Mouse (Mus musculus) C2C12 (cell line): ENCODE data around the gene Ccdc58. TPM values are rescaled to one million over a fixed set of nuclear protein-coding genes. Genes with fewer than 3 reads are reported as not detected.
"Not testable (repeated sequence)": the region's sequence is repeated elsewhere in the genome, so short reads cannot be mapped to it uniquely, and the experiment has no call there.

Experiments
- H3K27me3 ChIP-seq: one replicate; pipeline ENCODE4 v1.6.1; 2011; ENCODE audit not compliant: control insufficient read depth, insufficient read depth, insufficient read length
- H3K36me3 ChIP-seq: one replicate; pipeline ENCODE4 v1.6.1; 2011; ENCODE audit not compliant: control insufficient read depth, insufficient read depth
- H3K4me3 ChIP-seq: one replicate; pipeline ENCODE4 v1.5.1; 2011; ENCODE audit warnings: mild to moderate bottlenecking, control low read depth; ENCODE audit not compliant: poor library complexity, insufficient read depth, severe bottlenecking
- H3K79me2 ChIP-seq: one replicate; pipeline ENCODE4 v1.6.1; 2011; ENCODE audit not compliant: control insufficient read depth, insufficient read depth
- H3K79me3 ChIP-seq: one replicate; pipeline ENCODE4 v1.6.1; 2011; ENCODE audit warnings: low read depth, control low read depth
- H3ac ChIP-seq: one replicate; pipeline ENCODE3; 2011; ENCODE audit warnings: low read depth; ENCODE audit not compliant: control insufficient read depth, insufficient read length
- CEBPB ChIP-seq: IDR thresholded peaks from one replicate; pipeline ENCODE4 v1.6.1; 2011; ENCODE audit warnings: low read depth, mild to moderate bottlenecking, control low read depth, moderate library complexity
- CTCF ChIP-seq: IDR thresholded peaks from one replicate; pipeline ENCODE4 v1.5.1; 2011; ENCODE audit not compliant: control insufficient read depth, insufficient read depth, insufficient read length
- FOSL1 ChIP-seq: IDR thresholded peaks from one replicate; pipeline ENCODE4 v1.8.0; 2011; ENCODE audit warnings: mild to moderate bottlenecking, low read length; ENCODE audit not compliant: poor library complexity, insufficient read depth, severe bottlenecking
- MAX ChIP-seq: IDR thresholded peaks from one replicate; pipeline ENCODE4 v1.6.1; 2011; ENCODE audit warnings: mild to moderate bottlenecking, control low read depth
- MYOD1 ChIP-seq: IDR thresholded peaks from one replicate; pipeline ENCODE4 v1.6.1; 2011; ENCODE audit warnings: low read depth; ENCODE audit not compliant: control insufficient read depth, insufficient read length
- MYOG ChIP-seq: IDR thresholded peaks from one replicate; pipeline ENCODE4 v1.6.1; 2011; ENCODE audit not compliant: control insufficient read depth, insufficient read length; ENCODE audit errors: extremely low read depth
- USF1 ChIP-seq: IDR thresholded peaks from one replicate; pipeline ENCODE4 v1.6.1; 2011; ENCODE audit warnings: low read depth, mild to moderate bottlenecking, control low read depth, moderate library complexity
- polyA plus RNA-seq: library from polyadenylated mRNA; unstranded; fragments of >200 nt; fragmentation: generic; extraction: Trizol; gene quantifications from one replicate; pipeline ENCODE4 v1.2.1, GENCODE M21; 2012; ENCODE audit warnings: missing spikeins

The Ccdc58 gene
- polyA plus RNA-seq, 1 experiment = 52.8 TPM

GRCm38 (mm10) chr16:36047538-36047937 is 23.9 kb upstream of the Ccdc58 start:
- TF ChIP-seq CEBPB = no peak
- TF ChIP-seq MAX = no peak
- TF ChIP-seq USF1 = no peak
- TF ChIP-seq FOSL1 = no peak
- no peak for TF ChIP-seq MYOD1
- TF ChIP-seq MYOG = no peak
- TF ChIP-seq CTCF = no peak
- H3K4me3 ChIP-seq = no peak overlapping the region
- peaks cover 2% of the 10 kb centered on the region for H3K79me3 ChIP-seq
- peaks cover 53% of the 10 kb centered on the region for H3K36me3 ChIP-seq
- H3ac ChIP-seq = no peak overlapping the region
- H3K27me3 ChIP-seq = no peaks in the 10 kb centered on the region
- H3K79me2 ChIP-seq = peaks cover 14% of the 10 kb centered on the region

GRCm38 (mm10) chr16:36051491-36051890 is 20.0 kb upstream of the Ccdc58 start:
- peaks cover 38% of the 10 kb centered on the region for H3K36me3 ChIP-seq
- no peak for TF ChIP-seq MYOD1

GRCm38 (mm10) chr16:36053524-36054275 is 17.8 kb upstream of the Ccdc58 start:
- peaks cover 25% of the 10 kb centered on the region for H3K36me3 ChIP-seq
- no peak for TF ChIP-seq USF1
- H3ac ChIP-seq = no peak overlapping the region
- H3K4me3 ChIP-seq = no peak overlapping the region
- peaks cover 9% of the 10 kb centered on the region for H3K79me2 ChIP-seq
- H3K79me3 ChIP-seq = peaks cover under 1% of the 10 kb centered on the region
- no peaks in the 10 kb centered on the region for H3K27me3 ChIP-seq

More at GRCm38 (mm10) chr16:36051491-36051890, 20.0 kb upstream of the Ccdc58 start:
- Histone ChIP-seq H3K79me2 (no peaks in the 10 kb centered on the region), H3K27me3 (no peaks in the 10 kb centered on the region), H3K4me3 (no peak overlapping the region), H3K79me3 (no peaks in the 10 kb centered on the region), H3ac (no peak overlapping the region)

GRCm38 (mm10) chr16:36054920-36055319 is 16.6 kb upstream of the Ccdc58 start:
- peaks cover 10% of the 10 kb centered on the region for H3K79me2 ChIP-seq
- no peak for TF ChIP-seq USF1
- TF ChIP-seq FOSL1 = no peak
- TF ChIP-seq MYOD1 = no peak
- no peak for TF ChIP-seq CEBPB
- TF ChIP-seq MYOG = no peak
- peaks cover 13% of the 10 kb centered on the region for H3K36me3 ChIP-seq
- H3K4me3 ChIP-seq = no peak overlapping the region
- H3ac ChIP-seq = no peak overlapping the region
- H3K27me3 ChIP-seq = no peaks in the 10 kb centered on the region
- peaks cover 2% of the 10 kb centered on the region for H3K79me3 ChIP-seq

GRCm38 (mm10) chr16:36056416-36056815 is 15.1 kb upstream of the Ccdc58 start:
- no peak overlapping the region for H3ac ChIP-seq
- H3K27me3 ChIP-seq = no peaks in the 10 kb centered on the region
- TF ChIP-seq CEBPB (no peak), USF1 (no peak), CTCF (no peak), MYOD1 (no peak), MAX (no peak), MYOG (no peak), FOSL1 (no peak)
- H3K4me3 ChIP-seq = no peak overlapping the region
- H3K79me2 ChIP-seq = peaks cover 10% of the 10 kb centered on the region
- peaks cover 2% of the 10 kb centered on the region for H3K79me3 ChIP-seq
- H3K36me3 ChIP-seq = peaks cover 4% of the 10 kb centered on the region

- H3K27me3 ChIP-seq = no peaks in the 10 kb centered on the region
- H3K4me3 ChIP-seq = no peak overlapping the region
- H3K79me3 ChIP-seq = peaks cover 2% of the 10 kb centered on the region
- TF ChIP-seq CTCF (no peak), CEBPB (no peak), MAX (no peak), MYOD1 (no peak), MYOG (no peak), FOSL1 (no peak), USF1 (no peak)
- no peak overlapping the region for H3ac ChIP-seq
- H3K36me3 ChIP-seq = peaks cover 2% of the 10 kb centered on the region
- peaks cover 10% of the 10 kb centered on the region for H3K79me2 ChIP-seq
Measured at GRCm38 (mm10) chr16:36057933-36058475, 13.5 kb upstream of the Ccdc58 start.

DNA sequence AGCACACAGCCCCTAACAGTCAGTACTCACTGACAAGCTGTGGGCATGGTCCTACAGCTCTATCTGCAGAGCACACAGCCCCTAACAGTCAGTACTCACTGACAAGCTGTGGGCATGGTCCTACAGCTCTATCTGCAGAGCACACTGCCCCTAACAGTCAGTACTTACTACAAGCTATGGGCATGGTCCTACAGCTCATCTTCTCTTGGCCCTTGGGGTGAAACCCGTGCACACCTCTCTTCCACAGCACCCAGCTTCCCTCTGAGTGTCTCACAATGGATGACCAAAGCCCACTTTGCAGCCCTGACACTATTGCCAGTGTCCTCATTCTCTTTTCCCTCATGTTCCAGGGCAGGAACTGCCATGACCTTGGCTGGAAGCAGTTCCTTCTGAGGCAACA is 9.0 kb upstream of the Ccdc58 start:
- not testable (repeated sequence) for H3ac ChIP-seq, H3K4me3 ChIP-seq, H3K27me3 ChIP-seq, H3K36me3 ChIP-seq, H3K79me3 ChIP-seq
- H3K79me2 ChIP-seq = peaks cover 25% of the 10 kb centered on the region
